Mouse (Mus musculus) lung, embryonic 14.5 days (tissue): ENCODE data around the gene Tnip1. TPM values are rescaled to one million over a fixed set of nuclear protein-coding genes. Genes with fewer than 3 reads are reported as not detected.

Experiments used
- ATAC-seq: fragments of 200-750 bp; cut with Nextera tagmentation; 2 replicates; pipeline ENCODE4 v1.8.0; 2017; ENCODE audit warnings: mild to moderate bottlenecking, moderate TSS enrichment, moderate library complexity; ENCODE audit not compliant: insufficient read depth
- DNase-seq: peaks from one replicate; pipeline ENCODE4 v3.0.0-alpha.2; 2015
- H3K27ac ChIP-seq: fragments of 300-500 bp; sonication (generic); 2 replicates; pipeline ENCODE4 v1.5.1; 2014; ENCODE audit warnings: low read depth, mild to moderate bottlenecking, moderate library complexity
- H3K27me3 ChIP-seq: fragments of 300-500 bp; sonication (generic); 2 replicates; pipeline ENCODE4 v1.6.1; 2014; ENCODE audit warnings: low read length, control low read depth; ENCODE audit not compliant: insufficient read depth
- H3K36me3 ChIP-seq: fragments of 300-500 bp; sonication (generic); 2 replicates; pipeline ENCODE4 v1.6.1; 2014; ENCODE audit warnings: control low read depth; ENCODE audit not compliant: insufficient read depth
- H3K4me1 ChIP-seq: fragments of 300-500 bp; sonication (generic); 2 replicates; pipeline ENCODE4 v1.6.1; 2014; ENCODE audit warnings: antibody characterized with exemption, control low read depth; ENCODE audit not compliant: insufficient read depth
- H3K4me2 ChIP-seq: fragments of 300-500 bp; sonication (generic); 2 replicates; pipeline ENCODE4 v1.6.1; 2014; ENCODE audit warnings: mild to moderate bottlenecking
- H3K4me3 ChIP-seq: fragments of 300-500 bp; sonication (generic); 2 replicates; pipeline ENCODE4 v1.5.1; 2014; ENCODE audit warnings: low read depth, low read length
- H3K9ac ChIP-seq: fragments of 300-500 bp; sonication (generic); 2 replicates; pipeline ENCODE4 v1.6.1; 2014
- H3K9me3 ChIP-seq: fragments of 300-500 bp; sonication (generic); 2 replicates; pipeline ENCODE4 v1.6.1; 2016; ENCODE audit warnings: low read depth, low read length, control low read depth
- CTCF ChIP-seq: IDR thresholded peaks from 2 replicates; pipeline ENCODE4 v1.5.1; 2016; ENCODE audit warnings: antibody characterized with exemption, low read depth
- WGBS: fragments of 180-500 bp; shearing (Covaris S2); extraction: QIAGEN DNeasy Blood & Tissue Kit; methylation state at CpG from one replicate; pipeline ENCODE4 v1.1.7; 2014; 5-methylcytosine and 5-hydroxymethylcytosine counted together
- polyA plus RNA-seq: library from polyadenylated mRNA; unstranded; fragments of >200 nt; fragmentation: Nextera tagmentation; extraction: Ambion mirVana; gene quantifications from 2 replicates; pipeline ENCODE4 v1.2.1, GENCODE M21; 2014

Gene Tnip1
- polyA plus RNA-seq, 1 experiment from 2014 or later, result 14.3 TPM

DNA sequence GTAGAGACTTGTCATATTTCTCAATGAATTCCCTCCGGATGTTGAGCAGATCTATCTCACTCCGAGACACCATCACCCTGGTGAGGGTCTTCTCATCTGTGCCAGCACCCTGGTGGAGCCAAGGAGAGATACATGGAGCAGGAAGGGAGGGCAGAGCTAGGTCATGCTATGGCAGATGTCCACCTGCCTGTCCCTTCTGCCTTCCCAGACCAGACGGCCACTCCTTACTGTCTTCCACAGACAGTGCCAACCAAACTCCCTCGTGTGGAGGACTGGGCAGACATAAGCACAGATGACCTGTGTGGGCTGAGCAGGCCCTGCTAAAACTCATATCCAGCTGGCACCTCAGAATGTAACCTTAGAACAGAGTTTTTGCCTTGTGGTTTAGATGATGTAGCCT lies 18.9 kb upstream of the Tnip1 start:
- WGBS, result 92% methylated on average over 4 of the region's 4 CpGs
- Histone ChIP-seq H3K4me2 (no peak overlapping the region), H3K4me1 (no peaks in the 10 kb centered on the region), H3K27me3 (no peaks in the 10 kb centered on the region), H3K36me3 (peaks cover 84% of the 10 kb centered on the region), H3K4me3 (no peak overlapping the region), H3K9ac (no peak overlapping the region), H3K9me3 (no peaks in the 10 kb centered on the region), H3K27ac (no peak overlapping the region)
- ATAC-seq (no peak), DNase-seq (no peak)
- TF ChIP-seq CTCF, result no peak

DNA sequence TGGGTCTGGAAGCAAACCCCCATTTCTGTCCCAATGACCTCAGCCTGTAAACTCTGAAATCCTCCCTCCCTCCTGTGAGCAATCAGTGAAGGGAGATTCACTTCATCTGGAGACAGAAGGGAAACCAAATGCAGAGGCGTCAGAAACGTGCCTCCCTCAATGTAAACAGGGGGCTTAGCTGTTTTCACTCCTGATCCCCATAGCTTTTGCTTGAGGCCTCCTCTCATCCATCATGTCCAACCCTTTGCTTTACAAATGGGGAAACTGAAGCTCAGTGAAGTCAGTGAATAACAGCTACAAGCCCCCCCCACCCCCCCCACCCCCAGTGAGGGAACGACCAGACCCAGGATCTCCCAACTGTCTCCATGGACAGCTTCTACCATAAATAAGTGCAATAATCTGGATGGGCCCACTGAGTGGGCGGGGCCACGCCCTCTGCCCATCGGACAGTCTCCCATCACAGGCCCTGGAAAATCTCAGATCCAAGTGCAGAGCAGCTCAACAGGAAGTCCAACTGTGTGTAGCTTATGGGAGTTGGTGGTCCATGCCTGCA lies 14.7 kb upstream of the Tnip1 start:
- H3K27ac ChIP-seq, result no peak overlapping the region

DNA sequence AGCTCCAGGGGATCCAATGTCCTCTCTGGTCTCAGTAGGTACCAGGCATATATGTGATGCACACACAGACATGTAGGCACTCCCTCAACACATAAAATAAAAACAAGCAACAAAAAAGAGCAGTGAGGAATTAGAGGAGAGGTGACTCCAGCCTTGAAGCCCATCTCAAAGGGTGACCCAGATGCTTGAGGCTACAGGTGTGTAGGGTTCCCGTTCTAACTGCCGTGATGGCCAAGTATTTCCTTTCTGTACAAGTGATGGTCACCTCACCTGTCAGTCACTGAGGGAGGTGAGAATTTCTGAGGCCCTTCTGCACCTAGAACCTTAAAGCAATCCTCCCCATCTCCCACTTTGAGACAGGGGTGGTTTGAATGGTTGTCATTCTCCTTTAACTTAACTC lies 13.6 kb upstream of the Tnip1 start:
- no peak for TF ChIP-seq CTCF
- peaks cover 36% of the 10 kb centered on the region for H3K36me3 ChIP-seq
- WGBS, result 94% methylated on average over 2 of the region's 2 CpGs
- DNase-seq, result no peak
- H3K27ac ChIP-seq, result no peak overlapping the region
- H3K4me1 ChIP-seq, result peaks cover 5% of the 10 kb centered on the region; the same call in 1 of the 2 replicates
- no peaks in the 10 kb centered on the region for H3K9me3 ChIP-seq
- ATAC-seq, result no peak
- H3K9ac ChIP-seq, result no peak overlapping the region
- no peak overlapping the region for H3K4me3 ChIP-seq
- no peaks in the 10 kb centered on the region for H3K27me3 ChIP-seq
- no peak overlapping the region for H3K4me2 ChIP-seq

More for the DNA sequence above, 14.7 kb upstream of the Tnip1 start:
- Histone ChIP-seq H3K4me3 (no peak overlapping the region), H3K36me3 (peaks cover 47% of the 10 kb centered on the region), H3K4me1 (peaks cover 5% of the 10 kb centered on the region; the same call in 1 of the 2 replicates), H3K4me2 (no peak overlapping the region), H3K9me3 (no peaks in the 10 kb centered on the region), H3K9ac (no peak overlapping the region), H3K27me3 (no peaks in the 10 kb centered on the region)
- ATAC-seq (no peak), DNase-seq (peak; percentile 25)
- 43% methylated on average over 6 of the region's 6 CpGs for WGBS
- no peak for TF ChIP-seq CTCF

DNA sequence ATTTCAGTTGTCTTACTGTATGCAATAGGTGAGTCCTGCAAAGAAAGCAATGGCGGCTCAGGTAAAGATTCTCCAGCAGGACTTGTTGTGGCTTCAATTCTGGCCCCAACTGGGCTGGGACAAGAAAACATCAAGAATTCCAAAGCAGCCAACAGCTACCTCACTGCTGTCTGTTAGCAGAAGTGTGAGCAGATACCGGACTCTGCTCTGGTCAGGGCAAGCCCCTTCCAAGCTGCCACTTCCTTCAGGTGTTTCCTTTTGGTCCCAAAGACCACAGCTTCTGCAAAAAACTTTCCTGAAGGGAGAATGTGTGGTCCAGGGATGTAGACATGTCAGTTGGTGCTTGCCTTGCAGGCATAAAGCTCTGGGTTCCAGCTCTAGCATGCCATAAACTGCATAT lies 13.0 kb upstream of the Tnip1 start:
- H3K4me2 ChIP-seq, result no peak overlapping the region
- no peaks in the 10 kb centered on the region for H3K9me3 ChIP-seq
- H3K27ac ChIP-seq, result no peak overlapping the region
- TF ChIP-seq CTCF, result no peak
- no peak overlapping the region for H3K9ac ChIP-seq
- no peaks in the 10 kb centered on the region for H3K27me3 ChIP-seq
- DNase-seq (no peak), ATAC-seq (no peak)
- H3K36me3 ChIP-seq, result peaks cover 30% of the 10 kb centered on the region
- WGBS, result 87% methylated on average over 2 of the region's 2 CpGs
- H3K4me3 ChIP-seq, result no peak overlapping the region
- peaks cover 5% of the 10 kb centered on the region; the same call in 1 of the 2 replicates for H3K4me1 ChIP-seq

DNA sequence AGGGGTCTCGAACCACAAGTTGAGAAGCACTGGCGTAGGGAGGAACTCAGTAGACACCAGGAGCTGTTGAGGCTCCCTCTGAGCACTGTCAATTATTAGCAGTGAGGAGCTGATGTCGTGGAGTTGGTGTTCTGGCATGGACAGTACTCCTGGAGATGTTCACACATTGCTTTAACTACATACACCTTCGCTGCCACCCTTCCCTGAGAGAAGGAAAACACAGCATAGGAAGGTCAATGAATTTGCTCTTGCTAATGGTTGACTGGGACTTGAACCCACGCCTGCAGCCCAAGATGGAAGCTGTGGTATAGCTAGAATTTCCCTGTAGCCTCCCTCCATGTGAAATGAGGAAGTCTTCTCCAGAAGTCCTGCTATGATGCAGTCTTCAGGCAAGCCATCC lies 12.6 kb upstream of the Tnip1 start:
- 83% methylated on average over 5 of the region's 5 CpGs for WGBS
- H3K9ac ChIP-seq, result no peak overlapping the region
- no peaks in the 10 kb centered on the region for H3K27me3 ChIP-seq
- H3K9me3 ChIP-seq, result no peaks in the 10 kb centered on the region
- H3K4me1 ChIP-seq, result peaks cover 5% of the 10 kb centered on the region; the same call in 1 of the 2 replicates
- no peak overlapping the region for H3K4me2 ChIP-seq
- ATAC-seq (no peak), DNase-seq (no peak)
- no peak overlapping the region for H3K4me3 ChIP-seq
- H3K27ac ChIP-seq, result no peak overlapping the region
- no peak for TF ChIP-seq CTCF
- H3K36me3 ChIP-seq, result peaks cover 26% of the 10 kb centered on the region

DNA sequence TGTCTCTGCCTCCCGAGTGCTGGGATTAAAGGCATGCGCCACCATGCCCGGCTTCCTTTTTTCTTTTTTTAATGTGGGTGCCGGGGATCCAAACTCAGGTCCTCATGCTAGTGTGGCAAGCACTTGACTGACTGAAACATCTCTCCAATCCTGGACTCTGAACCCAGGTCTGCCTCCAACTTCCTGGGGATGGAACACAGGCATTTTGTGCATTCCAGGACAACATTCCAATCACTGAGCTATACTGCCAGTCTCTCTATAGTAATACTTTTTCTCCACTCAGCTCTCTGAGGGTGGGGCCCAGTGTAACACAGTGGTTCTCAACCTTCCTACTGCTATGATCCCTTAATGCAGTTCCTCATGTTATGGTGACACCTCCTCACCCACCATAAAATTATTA lies 11.9 kb upstream of the Tnip1 start:
- Histone ChIP-seq H3K36me3 (peaks cover 21% of the 10 kb centered on the region), H3K27me3 (no peaks in the 10 kb centered on the region), H3K9me3 (no peaks in the 10 kb centered on the region), H3K27ac (no peak overlapping the region), H3K9ac (no peak overlapping the region), H3K4me3 (no peak overlapping the region), H3K4me1 (peaks cover 5% of the 10 kb centered on the region; the same call in 1 of the 2 replicates), H3K4me2 (no peak overlapping the region)
- WGBS, result 85% methylated on average over 4 of the region's 4 CpGs
- no peak for ATAC-seq
- no peak for DNase-seq
- no peak for TF ChIP-seq CTCF

DNA sequence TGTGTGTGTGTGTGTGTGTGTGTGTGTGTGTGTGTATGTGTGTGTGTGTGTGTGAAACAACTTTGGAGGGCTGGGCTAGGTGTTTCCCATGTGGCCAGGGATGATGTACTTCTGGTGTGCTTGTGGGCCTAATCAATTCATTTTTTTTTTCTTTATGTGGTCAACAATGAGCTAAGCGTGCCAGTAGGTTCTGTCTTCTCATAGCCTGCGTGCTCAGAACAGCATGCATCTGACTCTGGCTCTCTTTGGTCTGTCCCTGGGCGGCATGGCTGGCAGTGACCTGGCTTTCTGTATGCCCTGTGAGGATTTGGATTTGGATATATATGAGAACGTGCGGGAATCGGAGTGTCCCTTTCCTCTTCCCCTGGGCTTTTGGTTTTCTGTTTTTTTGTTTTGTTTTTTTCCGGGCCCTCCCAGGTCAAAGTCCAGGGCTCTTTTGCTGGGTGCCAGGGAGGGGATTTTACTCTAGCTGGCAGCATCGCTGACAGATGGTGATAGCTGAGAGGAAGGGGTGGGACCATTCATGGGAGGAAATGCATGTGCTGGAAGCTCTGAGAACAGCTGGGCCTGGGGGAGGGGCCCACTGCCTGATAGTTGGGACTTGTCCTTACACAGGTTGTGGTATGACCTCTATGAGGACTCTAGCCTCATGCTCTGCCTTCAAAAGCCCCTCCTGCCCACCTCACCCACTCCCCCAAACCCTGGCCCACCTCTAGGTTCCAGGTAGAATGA lies 10.9 kb upstream of the Tnip1 start:
- Histone ChIP-seq H3K27me3 (no peaks in the 10 kb centered on the region), H3K4me3 (no peak overlapping the region), H3K36me3 (peaks cover 11% of the 10 kb centered on the region; the same call in 1 of the 2 replicates), H3K27ac (no peak overlapping the region), H3K4me1 (peaks cover 5% of the 10 kb centered on the region; the same call in 1 of the 2 replicates), H3K9ac (no peak overlapping the region), H3K4me2 (no peak overlapping the region), H3K9me3 (no peaks in the 10 kb centered on the region)
- TF ChIP-seq CTCF, result no peak
- peak; percentile 76 for DNase-seq
- ATAC-seq, result peak; percentile 62; the same call in 1 of the 2 replicates
- WGBS, result 41% methylated on average over 8 of the region's 8 CpGs
